Mouse (Mus musculus) embryo, embryonic 11.5 days (tissue): ENCODE results near the gene Esp23.
"Not testable (repeated sequence)": the region's sequence is repeated elsewhere in the genome, so short reads cannot be mapped to it uniquely, and the experiment has no call there.

Experiments
- DNase-seq: peaks from one replicate; pipeline ENCODE4 v3.0.0-alpha.2; 2012; ENCODE audit warnings: low read depth, low spot score

The Esp23 gene

DNA sequence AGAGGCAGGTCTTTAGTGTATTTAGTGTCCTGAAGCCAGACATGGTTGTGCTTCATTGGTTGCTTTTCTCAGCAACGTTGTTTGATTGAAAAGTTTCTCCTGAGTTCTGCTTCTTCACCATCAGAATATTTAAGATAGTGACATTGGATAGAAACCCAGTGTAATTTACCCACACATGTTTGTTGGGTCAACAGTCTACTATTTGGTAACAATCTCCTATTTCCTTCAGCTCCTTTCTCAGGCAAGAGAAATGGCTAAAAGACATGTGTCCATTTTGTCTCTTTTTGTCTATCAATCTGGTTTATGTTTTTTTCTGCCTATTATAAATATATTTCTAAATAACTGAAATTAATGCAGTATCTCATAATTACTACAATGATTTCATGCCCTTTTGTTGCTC is at the start of gene Esp23:
Gene Esp23 (minus strand): TSS at position 101 of the 400 bp plus-strand sequence.
- no peak for DNase-seq

DNA sequence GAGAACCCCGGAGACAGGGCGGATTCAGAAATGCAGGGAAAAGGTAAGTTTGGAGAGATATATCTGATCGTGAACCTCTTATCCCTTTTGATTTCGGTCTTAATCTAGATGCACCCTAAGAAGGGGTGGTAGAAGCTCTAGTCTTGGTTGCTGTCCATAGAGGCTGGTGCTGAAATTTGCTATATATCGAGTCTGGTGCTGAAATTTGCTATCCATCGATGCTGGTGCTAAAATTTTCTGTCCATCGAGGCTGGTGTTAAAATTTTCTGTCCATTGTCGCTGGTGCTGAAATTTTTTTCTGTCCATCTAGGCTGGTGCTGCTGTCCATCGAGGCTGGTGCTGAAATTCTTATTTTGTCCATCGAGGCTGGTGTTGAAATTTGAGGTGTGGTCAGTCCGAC is 30.3 kb upstream of the Esp23 start:
- not testable (repeated sequence) for DNase-seq

- no peak for DNase-seq
Measured at GRCm38 (mm10) chr17:39095034-39095433, 18.2 kb upstream of the Esp23 start, which contains the start of gene Esp22. Gene Esp22, plus strand, starts transcription at chr17:39095334.

DNA sequence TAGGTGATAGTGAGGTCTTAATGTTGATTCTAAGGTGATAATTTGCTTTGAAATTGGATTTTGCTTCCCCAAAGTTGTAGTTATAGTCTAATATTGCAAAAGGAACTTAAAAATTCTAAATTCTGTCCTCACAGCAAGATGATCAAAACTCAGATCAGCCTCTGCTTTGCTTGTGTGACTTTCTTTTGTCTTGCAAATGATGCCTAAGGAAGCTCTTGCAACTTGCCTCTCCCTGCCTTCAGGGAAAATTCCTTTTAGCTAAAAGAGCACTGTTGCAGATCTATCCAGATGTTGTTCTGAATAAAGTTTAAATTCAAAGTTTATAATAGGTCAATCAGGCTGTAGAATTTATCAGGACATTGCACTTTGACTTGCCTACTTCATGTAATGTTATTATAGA is 13.2 kb downstream of the Esp23 start:
- no peak for DNase-seq

DNA sequence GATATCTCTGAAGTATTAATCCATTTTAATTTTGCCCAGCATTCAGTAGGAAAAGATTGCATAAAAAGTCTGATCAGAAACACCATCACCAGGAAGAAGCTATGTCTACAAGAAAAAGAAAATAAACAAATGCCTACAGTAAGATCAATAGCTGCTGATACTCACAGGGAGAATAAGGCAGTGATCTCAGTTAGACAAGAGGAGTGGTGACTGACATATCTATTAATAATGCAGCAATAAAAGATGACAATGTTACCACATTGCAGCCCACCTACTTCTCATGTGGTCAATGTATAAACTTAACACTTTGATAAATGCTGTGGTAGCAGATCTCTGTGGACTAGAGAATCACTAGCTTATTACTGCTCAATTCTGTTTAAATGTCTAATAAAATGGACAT is 33.6 kb downstream of the Esp23 start, which contains the start of gene Gm21903:
Gene Gm21903 (minus strand): TSS at position 101 of the 400 bp plus-strand sequence.
- DNase-seq: no peak

GRCm38 (mm10) chr17:39036395-39036794 is 40.4 kb downstream of the Esp23 start, which contains the start of gene Esp24:
Gene Esp24, plus strand, starts transcription at chr17:39036695.
- DNase-seq: not testable (repeated sequence)
